In the genomic region with DNA sequence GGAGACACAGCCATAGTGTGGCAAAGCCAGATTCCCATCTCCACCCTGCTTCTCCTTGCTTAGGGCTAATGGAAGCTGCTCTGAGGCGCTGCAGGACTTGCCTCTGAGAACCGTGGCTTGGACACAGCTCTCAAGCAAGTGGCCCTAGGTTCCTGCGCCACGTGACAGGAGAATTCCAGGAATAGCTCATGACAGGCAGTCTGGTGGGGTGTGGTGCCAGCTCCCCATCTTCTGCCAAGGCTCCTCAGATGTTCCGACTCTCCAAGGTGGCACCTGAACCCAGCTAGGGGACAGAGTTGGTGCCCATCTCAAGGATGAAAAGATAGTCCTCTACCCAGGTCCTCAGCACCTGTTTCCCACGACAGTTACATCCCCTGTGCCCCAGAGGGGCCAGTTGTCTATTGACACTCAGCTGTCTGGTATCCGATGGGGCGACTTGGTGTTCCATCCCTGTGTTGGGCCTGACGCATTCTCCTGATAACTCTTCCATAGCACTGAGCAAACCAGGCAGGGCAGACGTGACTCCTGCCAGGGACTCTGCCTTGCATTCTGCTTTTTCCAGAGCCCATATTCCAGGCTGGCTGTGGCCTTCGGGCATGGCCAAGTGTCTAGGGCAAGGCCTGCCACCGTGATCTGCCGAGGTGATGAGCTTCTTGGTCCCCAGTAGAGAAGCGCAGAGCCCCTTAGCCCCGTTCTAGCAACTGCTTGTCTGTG, we compare ENCODE assay signal across 10 mouse cellular contexts. TPM values are rescaled to one million over a fixed set of nuclear protein-coding genes. Genes with fewer than 3 reads are reported as not detected.
A peak's percentile ranks its signal among the peaks of the same experiment; 100 is the strongest.
DNase-seq lines count a peak whose midpoint lies in the region; ATAC-seq and TF ChIP-seq lines count a peak whose summit lies in the region.
"Had no signal": no experiment of that assay in that cellular context is flagged by ENCODE, and none has a peak within 500 bp of the region (broad histone marks: within the 10 kb centered on the region; RNA-seq: fewer than 3 reads in every experiment).

No protein-coding gene starts in this region.

- peak overlapping the region; percentile 54; the same call in 1 of the 2 replicates for H3K27ac ChIP-seq in forebrain, embryonic 15.5 days (replicated peaks)
- peak overlapping the region; percentile 38; the same call in 1 of the 2 replicates for H3K27ac ChIP-seq in hindbrain, postnatal 0 days
- H3K27ac ChIP-seq: embryonic facial prominence, embryonic 12.5 days; limb, embryonic 12.5 days had no signal

- H3K4me2 ChIP-seq in forebrain, embryonic 15.5 days (replicated peaks) = no peak overlapping the region
- no peak overlapping the region for H3K4me2 ChIP-seq in hindbrain, postnatal 0 days (ENCODE audit: low read depth, low read length)
- H3K4me2 ChIP-seq: embryonic facial prominence, embryonic 12.5 days; limb, embryonic 12.5 days had no signal

- H3K36me3 ChIP-seq in forebrain, embryonic 15.5 days = no peaks in the 10 kb centered on the region
- H3K36me3 ChIP-seq in hindbrain, postnatal 0 days (ENCODE audit: insufficient read depth, low read length) = no peaks in the 10 kb centered on the region
- H3K36me3 ChIP-seq: embryonic facial prominence, embryonic 12.5 days; limb, embryonic 12.5 days had no signal

- H3K27me3 ChIP-seq in forebrain, embryonic 15.5 days = no peaks in the 10 kb centered on the region
- H3K27me3 ChIP-seq in hindbrain, postnatal 0 days (ENCODE audit: insufficient read depth, low read length) = no peaks in the 10 kb centered on the region

- 87% methylated on average over 15 of the region's 15 CpGs for WGBS in forebrain, embryonic 15.5 days
- 79% methylated on average over 15 of the region's 15 CpGs for WGBS in hindbrain, postnatal 0 days

- TF ChIP-seq CTCF in hindbrain, postnatal 0 days (IDR thresholded peaks at IDR 0.05; ENCODE audit: low read depth) = no peak

- ATAC-seq in forebrain, embryonic 15.5 days (replicated peaks) = no peak
- no peak for ATAC-seq in hindbrain, postnatal 0 days
- no peak for ATAC-seq in inflammation-experienced regulatory T-cells, adult 6 months

- no peaks in the 10 kb centered on the region for H3K9me3 ChIP-seq in forebrain, embryonic 15.5 days
- H3K9me3 ChIP-seq in hindbrain, postnatal 0 days (ENCODE audit: low read length) = no peaks in the 10 kb centered on the region
- H3K9me3 ChIP-seq: embryonic facial prominence, embryonic 12.5 days; limb, embryonic 12.5 days had no signal

- no peak overlapping the region for H3K4me3 ChIP-seq in forebrain, embryonic 15.5 days
- H3K4me3 ChIP-seq in hindbrain, postnatal 0 days (ENCODE audit: low read length) = no peak overlapping the region
- H3K4me3 ChIP-seq: embryonic facial prominence, embryonic 12.5 days; limb, embryonic 12.5 days had no signal

- no peak overlapping the region for H3K9ac ChIP-seq in forebrain, embryonic 15.5 days (replicated peaks)
- no peak overlapping the region for H3K9ac ChIP-seq in hindbrain, postnatal 0 days (replicated peaks; ENCODE audit: low read length)
- H3K9ac ChIP-seq: embryonic facial prominence, embryonic 12.5 days; limb, embryonic 12.5 days had no signal

- peaks cover 45% of the 10 kb centered on the region for H3K4me1 ChIP-seq in forebrain, embryonic 15.5 days
- H3K4me1 ChIP-seq in hindbrain, postnatal 0 days (ENCODE audit: insufficient read depth, low read length) = peaks cover 30% of the 10 kb centered on the region

- DNase-seq in kidney, adult 9 months = peak; percentile 30
- no peak for DNase-seq in kidney, postnatal 36 days
- peak; percentile 95 for DNase-seq in brain, adult 2 months (ENCODE audit: low read depth, low spot score)
- no peak for DNase-seq in hindbrain, postnatal 0 days (ENCODE audit: low spot score)
- no peak for DNase-seq in adrenal gland, postnatal 4 days (ENCODE audit: low spot score in 2 of 2)
- no peak for DNase-seq in adrenal gland, postnatal 10 days

RNA-seq across cellular contexts. Expression of a gene that starts 54.9 kb away (rescaled TPM):
- 37.6 and 40.0 TPM in 2 replicates for polyA plus RNA-seq in forebrain, embryonic 15.5 days (2015; fragmentation: Nextera tagmentation; extraction: Ambion mirVana)
- 62.6 and 78.9 TPM in 2 replicates for total RNA-seq in hindbrain, postnatal 0 days (2014; rRNA removed)
- polyA plus RNA-seq in hindbrain, postnatal 0 days (2015; fragmentation: Nextera tagmentation; extraction: Ambion mirVana) = 31.5 and 34.8 TPM in 2 replicates
- 10 to 100 TPM; 39.2 to 72.4 (median 62.7) TPM for polyA plus RNA-seq in inflammation-experienced regulatory T-cells, adult 6 months (2017; shearing (Covaris generic))
- 10 to 100 TPM; 44.2 to 46.2 TPM for total RNA-seq in adrenal gland, postnatal 4 days (2021)
- 10 to 100 TPM; 21.9 to 30.5 TPM for total RNA-seq in adrenal gland, postnatal 10 days (2021)

Comparison
In these comparisons a context has a peak if more than half of its experiments do, and no peak if none do; other contexts are left out.
1. DNase-seq: peak in kidney, adult 9 months (single experiment) and brain, adult 2 months (single experiment); none in kidney, postnatal 36 days (0 of 2), hindbrain, postnatal 0 days (single experiment), adrenal gland, postnatal 4 days (0 of 2) and adrenal gland, postnatal 10 days (single experiment).